Mouse (Mus musculus): ENCODE data around the gene Krt86. TPM values are rescaled to one million over a fixed set of nuclear protein-coding genes. Genes with fewer than 3 reads are reported as not detected.

Krt86 gene
- total RNA-seq (2021), result not detected

- DNase-seq, result no peak
These were observed at the start of gene Krt86 for GRCm38 (mm10) chr15:101472952-101473528. Krt86 (plus strand) TSS chr15:101473478.

DNA sequence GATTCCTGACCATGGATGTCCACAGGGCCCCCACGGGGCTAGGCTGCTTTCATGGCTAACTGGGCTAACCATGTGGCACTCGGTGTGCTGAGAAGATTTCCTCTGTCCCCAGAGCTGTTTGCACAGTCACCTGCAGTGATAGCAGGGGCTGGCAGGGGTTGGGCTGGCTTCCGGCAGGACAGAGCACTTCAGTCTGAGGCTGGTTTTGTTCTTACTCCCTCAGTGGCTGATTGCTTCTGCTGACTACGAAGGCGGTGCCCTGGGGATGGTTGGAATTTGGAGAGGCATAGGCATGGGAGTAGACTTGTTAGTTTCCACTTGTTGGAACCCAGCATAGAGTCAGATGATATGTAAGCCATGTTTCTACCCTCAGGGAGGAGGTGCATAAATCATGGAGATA is 48.4 kb upstream of the Krt86 start:
- DNase-seq, result no peak

DNA sequence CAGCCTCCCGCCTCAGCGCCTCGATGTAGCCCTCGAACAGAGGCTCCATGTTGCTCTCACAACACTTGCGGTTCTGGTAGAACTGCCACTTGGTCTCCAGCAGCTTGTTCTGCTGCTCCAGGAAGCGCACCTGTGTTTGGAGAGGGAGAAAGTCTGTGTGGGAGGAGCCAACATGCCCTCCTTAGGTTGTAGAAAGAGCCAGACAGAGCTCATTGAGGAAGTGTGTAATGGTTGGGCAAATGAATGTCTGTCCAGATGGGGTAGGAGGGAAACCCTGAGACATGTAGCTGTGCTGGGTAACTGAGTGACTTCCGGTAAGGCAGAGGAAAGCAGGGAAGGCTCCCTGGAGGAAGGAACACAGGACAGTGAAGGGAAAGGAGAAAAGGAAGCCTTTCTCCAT is 36.7 kb upstream of the Krt86 start:
- no peak for DNase-seq

- DNase-seq, result no peak
These were observed 34.7 kb upstream of the Krt86 start, which contains the start of gene Krt87 for GRCm38 (mm10) chr15:101438555-101438954. Krt87 (minus strand) TSS chr15:101438804.

GRCm38 (mm10) chr15:101440837-101441236 is 32.4 kb upstream of the Krt86 start:
- peak; percentile 38 to 42 for DNase-seq

- no peak for DNase-seq
These were observed 26.7 kb upstream of the Krt86 start for GRCm38 (mm10) chr15:101446572-101446971.

DNA sequence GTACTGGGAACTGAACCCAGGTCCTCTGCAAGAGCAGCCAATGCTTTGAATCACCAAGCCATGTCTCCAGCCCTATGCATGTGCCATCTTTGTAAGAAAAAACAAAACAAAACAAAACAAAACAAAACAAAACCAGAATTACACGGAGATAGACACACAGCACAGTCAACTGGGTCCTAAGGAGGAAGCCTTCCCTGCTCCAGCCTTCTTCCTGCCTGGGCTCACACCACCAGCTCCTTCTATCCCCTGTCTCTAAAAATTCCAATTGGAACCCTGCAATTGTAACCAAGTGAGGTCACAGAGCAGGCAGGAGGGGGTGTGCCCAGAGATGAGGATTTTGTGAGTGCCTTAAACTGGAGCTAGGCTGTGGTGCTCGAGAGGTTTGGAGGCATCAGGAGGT is 25.8 kb upstream of the Krt86 start, which contains the start of gene Krt88:
TSS of gene Krt88 (plus strand) at position 301 of the 400 bp plus-strand sequence.
- no peak for DNase-seq

GRCm38 (mm10) chr15:101453093-101453736 is 20.1 kb upstream of the Krt86 start:
- peak; percentile 65 to 75 for DNase-seq

- no peak for DNase-seq
These were observed 18.5 kb upstream of the Krt86 start for GRCm38 (mm10) chr15:101454774-101455173.

DNA sequence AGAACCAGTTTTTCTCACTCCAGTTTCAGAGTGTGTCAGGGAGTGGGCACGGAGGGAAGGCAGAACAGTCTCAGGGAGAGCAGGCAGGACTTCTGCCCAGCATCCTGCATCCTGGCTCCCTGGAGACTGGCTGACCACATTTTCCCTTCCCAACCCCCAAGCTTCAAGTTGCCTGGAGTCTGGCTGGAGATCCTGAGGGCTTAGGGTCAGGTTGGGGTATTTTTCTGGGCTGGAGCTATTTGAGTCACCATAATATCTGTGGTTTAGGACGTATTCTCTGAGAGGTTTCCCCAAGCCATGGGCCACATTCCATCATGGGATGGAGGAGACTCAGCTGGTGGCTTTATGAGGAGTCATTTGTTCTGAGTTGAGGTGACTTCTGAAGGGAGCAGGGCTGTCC is 18.0 kb upstream of the Krt86 start:
- no peak for DNase-seq

DNA sequence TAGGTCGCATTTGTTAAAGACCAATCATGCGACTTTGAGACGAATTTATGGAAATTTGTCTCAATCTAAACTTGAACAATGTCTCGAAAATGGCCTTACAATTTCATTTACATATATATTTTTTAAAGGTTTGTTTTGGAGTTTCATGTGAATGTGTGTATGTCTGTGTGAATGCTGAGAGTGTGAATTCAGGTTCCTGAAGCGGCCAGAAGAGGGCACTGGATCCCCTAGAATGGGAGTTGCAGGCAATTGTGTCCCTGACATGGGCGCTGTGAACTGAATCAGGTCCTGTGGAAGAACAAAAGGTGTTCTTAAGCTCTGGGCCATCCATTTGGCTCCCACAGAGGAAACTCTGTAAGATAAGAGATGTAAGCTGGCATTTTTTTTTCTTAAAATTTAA is 17.4 kb upstream of the Krt86 start:
- no peak for DNase-seq

DNA sequence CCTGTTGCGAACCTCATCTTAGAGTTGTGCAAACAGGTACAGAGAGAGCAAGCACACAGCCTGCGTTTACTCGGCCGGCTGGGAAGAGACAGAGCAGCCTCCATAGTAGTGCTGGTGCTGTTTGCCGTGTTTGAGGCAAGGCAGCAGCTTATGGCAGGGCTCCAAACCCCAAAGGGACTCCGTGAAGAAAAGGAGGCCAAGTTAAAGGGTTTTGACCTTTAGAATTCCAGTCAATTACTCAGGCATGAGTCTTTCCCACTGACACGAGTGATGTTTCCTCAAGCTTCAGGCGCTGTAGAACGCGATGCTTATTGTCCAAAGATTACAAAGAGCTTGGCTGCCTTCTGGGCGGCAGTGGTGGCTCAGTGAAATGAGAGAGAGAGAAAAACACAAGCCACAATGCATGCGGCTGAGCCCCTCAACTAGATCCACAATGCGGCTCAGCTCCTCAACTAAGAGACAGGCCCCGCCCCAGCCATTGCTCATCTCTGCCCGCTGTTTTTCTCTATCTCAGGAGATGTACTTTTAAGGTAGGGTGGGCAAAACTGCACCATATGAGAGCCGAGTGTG is 14.8 kb upstream of the Krt86 start:
- no peak for DNase-seq

- DNase-seq, result no peak
These were observed 14.0 kb upstream of the Krt86 start for GRCm38 (mm10) chr15:101459283-101459682.

GRCm38 (mm10) chr15:101463651-101464050 is 9.6 kb upstream of the Krt86 start, which contains the start of gene Krt81:
Krt81 (minus strand) TSS chr15:101463751.
- no peak for DNase-seq

GRCm38 (mm10) chr15:101469093-101469492 is 4.2 kb upstream of the Krt86 start:
- DNase-seq, result no peak

DNA sequence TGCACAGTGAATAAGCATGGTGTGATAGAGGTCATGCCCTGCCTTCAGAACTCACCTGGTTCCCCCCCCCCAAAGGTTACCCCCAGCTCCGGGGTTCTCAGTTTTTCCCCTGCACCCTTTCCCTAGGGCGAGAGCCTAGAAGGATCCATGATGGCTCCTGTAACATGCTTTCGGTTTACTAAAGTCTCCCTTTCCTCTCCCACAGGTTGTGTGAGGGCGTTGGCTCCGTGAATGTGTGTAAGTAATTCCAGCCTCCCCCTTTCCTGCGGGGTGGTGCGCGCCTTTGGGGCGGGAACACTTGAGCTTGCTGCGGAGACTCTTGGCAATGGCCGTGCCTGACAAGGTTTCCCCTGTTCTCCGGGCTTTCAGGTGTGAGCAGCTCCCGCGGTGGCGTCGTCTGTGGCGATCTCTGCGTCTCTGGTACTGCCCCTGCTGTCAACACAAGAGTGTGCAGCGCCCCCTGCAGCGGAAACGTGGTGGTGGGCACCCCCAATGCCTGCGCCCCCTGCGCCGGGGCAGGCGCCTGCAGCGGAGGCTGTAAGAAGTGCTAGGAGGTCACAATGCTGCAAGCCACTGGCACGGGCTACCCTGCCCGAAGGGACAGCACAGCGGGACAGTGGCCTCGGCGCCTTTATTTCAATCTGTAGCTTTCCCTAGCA is 5.9 kb downstream of the Krt86 start:
- DNase-seq, result peak; percentile 30 to 43

DNA sequence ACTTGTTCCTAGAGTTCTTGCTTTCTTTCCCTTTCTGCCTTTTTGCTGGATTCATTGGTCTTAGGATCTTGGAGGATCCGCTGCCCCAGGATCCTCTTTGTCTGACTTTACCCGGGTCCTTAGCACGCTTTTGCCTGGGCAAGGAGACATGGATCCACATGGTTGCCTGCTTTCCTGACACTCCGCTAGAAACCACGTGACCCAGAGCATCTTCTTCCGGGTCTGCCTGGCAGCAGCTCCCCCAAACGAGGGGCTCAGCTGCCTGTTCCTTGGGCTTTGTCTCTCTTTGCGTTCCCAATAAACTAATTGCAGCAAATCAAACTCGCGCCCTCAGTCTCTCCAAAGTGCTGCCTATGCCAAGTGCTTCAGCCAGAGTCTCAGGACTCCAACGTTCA is 6.4 kb downstream of the Krt86 start:
- DNase-seq, result no peak

DNA sequence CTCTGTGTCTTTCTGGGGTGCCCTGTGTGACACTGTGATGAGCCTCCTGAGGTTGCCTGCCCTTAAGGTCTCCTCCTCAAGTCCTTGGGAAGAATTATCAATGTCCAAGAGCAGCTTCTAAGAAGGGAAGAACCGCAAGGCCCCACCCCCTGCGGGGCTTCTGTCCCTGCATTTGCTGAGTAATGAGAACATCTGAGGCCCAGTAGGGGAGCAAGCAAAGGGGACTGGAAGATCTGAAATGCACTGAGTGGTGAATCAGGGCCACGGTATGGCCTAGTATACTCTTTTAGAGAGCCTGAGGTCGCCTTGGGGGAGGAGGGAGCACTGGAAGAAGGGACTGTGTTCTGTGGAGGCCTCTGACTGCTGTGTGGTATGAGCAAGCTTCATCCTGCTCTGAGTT is 8.8 kb downstream of the Krt86 start:
- DNase-seq, result no peak

GRCm38 (mm10) chr15:101483646-101484045 is 10.4 kb downstream of the Krt86 start:
- DNase-seq, result no peak

- DNase-seq, result no peak
These were observed 11.7 kb downstream of the Krt86 start for GRCm38 (mm10) chr15:101484939-101485338.

- peak in 1 of 2 experiments; percentile 11 for DNase-seq
These were observed 12.8 kb downstream of the Krt86 start for GRCm38 (mm10) chr15:101485911-101486635.

GRCm38 (mm10) chr15:101491431-101491830 is 18.2 kb downstream of the Krt86 start, which contains the start of gene Krt83:
Krt83 (minus strand) TSS chr15:101491512.
- no peak for DNase-seq

GRCm38 (mm10) chr15:101492718-101493117 is 19.4 kb downstream of the Krt86 start:
- no peak for DNase-seq
